Comparison of ENCODE assay signal across 9 mouse cellular contexts in the genomic region with DNA sequence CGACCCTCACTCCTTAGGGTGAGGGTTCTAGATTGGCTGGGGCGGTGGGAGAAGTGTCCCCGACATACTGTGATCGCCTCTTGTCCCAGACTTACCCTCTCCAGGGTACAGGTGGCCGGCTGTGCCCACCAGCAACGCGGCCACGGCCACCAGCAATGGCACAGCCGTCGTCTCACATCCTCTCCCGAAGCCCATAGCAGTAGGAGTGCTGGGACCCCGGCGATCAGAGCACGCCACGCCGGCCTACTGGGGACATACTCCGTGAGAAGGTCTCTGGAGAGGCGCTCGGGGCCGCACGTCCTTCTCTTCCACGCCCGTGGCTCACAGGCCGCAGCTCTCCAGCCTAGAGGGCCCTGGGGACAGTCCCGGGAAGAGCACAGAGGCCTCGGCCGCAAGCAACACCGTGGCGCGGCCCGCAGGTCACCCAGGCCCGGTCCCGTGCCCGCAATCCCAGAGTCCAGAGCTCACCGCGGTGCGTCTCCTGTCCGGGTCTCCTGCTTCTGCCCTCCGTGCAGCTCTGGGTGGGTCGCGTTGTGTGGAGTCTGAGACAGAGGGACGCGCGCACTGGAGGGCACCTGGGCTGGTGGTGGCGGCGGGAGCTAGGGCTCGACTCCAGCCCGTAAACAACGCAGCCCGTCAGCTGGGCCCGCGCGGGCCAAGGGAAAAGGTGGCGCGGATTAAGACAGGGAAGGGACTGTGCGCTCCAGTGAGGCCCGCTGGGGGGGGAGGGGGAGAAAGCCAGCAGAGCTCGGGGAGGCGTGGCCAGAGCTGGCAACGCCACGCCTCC. TPM values are rescaled to one million over a fixed set of nuclear protein-coding genes. Genes with fewer than 3 reads are reported as not detected.
DNase-seq lines count a peak whose midpoint lies in the region; ATAC-seq and TF ChIP-seq lines count a peak whose summit lies in the region.
"Had no signal": no experiment of that assay in that cellular context is flagged by ENCODE, and none has a peak within 500 bp of the region (broad histone marks: within the 10 kb centered on the region; RNA-seq: fewer than 3 reads in every experiment).

TSS of gene Insr (minus strand) at position 684 of the 787 bp plus-strand sequence.

- peak within 1 kb of the TSS; percentile 78 for H3K4me2 ChIP-seq in embryonic facial prominence, embryonic 15.5 days (replicated peaks)
- peak within 1 kb of the TSS; percentile 78 for H3K4me2 ChIP-seq in limb, embryonic 12.5 days
- peak within 1 kb of the TSS; percentile 88 for H3K4me2 ChIP-seq in midbrain, embryonic 14.5 days (ENCODE audit: low read length)

- no peak for TF ChIP-seq CTCF in bone marrow macrophage, adult 2 months (IDR thresholded peaks at IDR 0.05; ENCODE audit: low read depth, low read length)

- peaks cover 23% of the 10 kb centered on the region for H3K4me1 ChIP-seq in bone marrow macrophage, adult 2 months (ENCODE audit: control insufficient read depth, insufficient read depth, low read length)
- H3K4me1 ChIP-seq in embryonic facial prominence, embryonic 15.5 days = peaks cover 27% of the 10 kb centered on the region
- H3K4me1 ChIP-seq in limb, embryonic 12.5 days (replicated peaks) = peaks cover 14% of the 10 kb centered on the region
- peaks cover 22% of the 10 kb centered on the region for H3K4me1 ChIP-seq in midbrain, embryonic 14.5 days (ENCODE audit: control insufficient read depth, insufficient read depth, low read length)

- H3K27ac ChIP-seq in bone marrow macrophage, adult 2 months (ENCODE audit: insufficient read depth, low read depth, low read length) = peak within 1 kb of the TSS; percentile 45
- H3K27ac ChIP-seq in embryonic facial prominence, embryonic 15.5 days (replicated peaks) = peak within 1 kb of the TSS; percentile 71
- peak within 1 kb of the TSS; percentile 78 for H3K27ac ChIP-seq in limb, embryonic 12.5 days
- H3K27ac ChIP-seq in midbrain, embryonic 14.5 days (replicated peaks; ENCODE audit: low read depth, low read length) = peak within 1 kb of the TSS; percentile 81

- no peaks in the 10 kb centered on the region for H3K9me3 ChIP-seq in embryonic facial prominence, embryonic 15.5 days (replicated peaks)
- no peaks in the 10 kb centered on the region for H3K9me3 ChIP-seq in limb, embryonic 12.5 days
- no peaks in the 10 kb centered on the region for H3K9me3 ChIP-seq in midbrain, embryonic 14.5 days (ENCODE audit: control insufficient read depth, low read length)
- H3K9me3 ChIP-seq: G1E had no signal

- H3K27me3 ChIP-seq in embryonic facial prominence, embryonic 15.5 days = no peaks in the 10 kb centered on the region
- no peaks in the 10 kb centered on the region for H3K27me3 ChIP-seq in limb, embryonic 12.5 days
- H3K27me3 ChIP-seq in midbrain, embryonic 14.5 days (ENCODE audit: control insufficient read depth, insufficient read depth, low read length) = no peaks in the 10 kb centered on the region

- peak; percentile 90 for DNase-seq in 416B (ENCODE audit: low read depth)
- peak; percentile 91 for DNase-seq in heart, adult 8-10 months (ENCODE audit: low spot score)
- DNase-seq in kidney, adult 8-10 months = peak; percentile 94 to 96
- peak; percentile 96 for DNase-seq in midbrain, embryonic 14.5 days
- DNase-seq in spleen, adult 12 weeks (ENCODE audit: low spot score) = peak; percentile 81

- ATAC-seq in embryonic facial prominence, embryonic 15.5 days (ENCODE audit: insufficient number of reproducible peaks, low FRiP score, low TSS enrichment, low read depth) = peak; percentile 90
- ATAC-seq in limb, embryonic 12.5 days (ENCODE audit: insufficient number of reproducible peaks, insufficient read depth, low FRiP score, low TSS enrichment, low read depth) = peak; percentile 94
- ATAC-seq in midbrain, embryonic 14.5 days (ENCODE audit: low FRiP score, low TSS enrichment) = peak; percentile 92

- peak within 1 kb of the TSS; percentile 86 for H3K9ac ChIP-seq in embryonic facial prominence, embryonic 15.5 days
- peak within 1 kb of the TSS; percentile 90 for H3K9ac ChIP-seq in limb, embryonic 12.5 days (replicated peaks)
- peak within 1 kb of the TSS; percentile 95 for H3K9ac ChIP-seq in midbrain, embryonic 14.5 days (replicated peaks; ENCODE audit: low read length)

- TF ChIP-seq POLR2A in bone marrow macrophage, adult 2 months (IDR thresholded peaks at IDR 0.05; ENCODE audit: borderline replicate concordance, low read depth, low read length) = no peak

- H3K4me3 ChIP-seq in bone marrow macrophage, adult 2 months (ENCODE audit: insufficient read depth, low read length) = peak within 1 kb of the TSS; percentile 98
- H3K4me3 ChIP-seq in embryonic facial prominence, embryonic 15.5 days (replicated peaks) = peak within 1 kb of the TSS; percentile 91
- H3K4me3 ChIP-seq in limb, embryonic 12.5 days (replicated peaks) = peak within 1 kb of the TSS; percentile 91
- H3K4me3 ChIP-seq in midbrain, embryonic 14.5 days (replicated peaks; ENCODE audit: low read depth, low read length) = peak within 1 kb of the TSS; percentile 95

- H3K36me3 ChIP-seq in embryonic facial prominence, embryonic 15.5 days = no peaks in the 10 kb centered on the region
- peaks cover 5% of the 10 kb centered on the region; the same call in 1 of the 2 replicates for H3K36me3 ChIP-seq in limb, embryonic 12.5 days
- no peaks in the 10 kb centered on the region for H3K36me3 ChIP-seq in midbrain, embryonic 14.5 days (ENCODE audit: control insufficient read depth, insufficient read depth, low read length)
- H3K36me3 ChIP-seq: G1E had no signal

- whole genome bisulfite sequencing in embryonic facial prominence, embryonic 15.5 days = under 1% methylated on average over 61 of the region's 61 CpGs
- WGBS in limb, embryonic 12.5 days = under 1% methylated on average over 57 of the region's 61 CpGs
- WGBS in midbrain, embryonic 14.5 days = under 1% methylated on average over 61 of the region's 61 CpGs

RNA-seq across cellular contexts. Expression of gene Insr, which starts in this region (rescaled TPM):
- polyA plus RNA-seq in bone marrow macrophage, adult 2 months (2012; ENCODE audit: insufficient read depth, insufficient read length, missing spikeins) = 20.8 and 24.0 TPM in 2 replicates
- polyA plus RNA-seq in embryonic facial prominence, embryonic 15.5 days (2015; fragmentation: Nextera tagmentation; extraction: Ambion mirVana) = 42.2 and 42.6 TPM in 2 replicates
- total RNA-seq in heart, adult 8-10 months (2022) = 100 to 1,000 TPM; 117 to 175 (median 143) TPM
- 36.2 and 36.9 TPM in 2 replicates for polyA plus RNA-seq in limb, embryonic 12.5 days (2016; fragmentation: Nextera tagmentation; extraction: Ambion mirVana)
- 53.5 and 55.0 TPM in 2 replicates for polyA plus RNA-seq in midbrain, embryonic 14.5 days (2014; fragmentation: Nextera tagmentation; extraction: Ambion mirVana)

Comparison
In these comparisons a context has a peak if more than half of its experiments do, and no peak if none do; other contexts are left out.
1. Peak in every context shown above with its lines: DNase-seq, ATAC-seq, H3K4me3 ChIP-seq and H3K27ac ChIP-seq.